Mouse (Mus musculus) thymus, adult 2 months (tissue): Measurements from ENCODE around the gene Ccdc85a.

ENCODE experiments used
- CTCF ChIP-seq: fragments of 200-500 bp; IDR thresholded peaks from 2 replicates; pipeline ENCODE4 v1.5.1; 2012; ENCODE audit warnings: mild to moderate bottlenecking, control low read depth, low read length, moderate library complexity, borderline replicate concordance; ENCODE audit not compliant: control insufficient read depth, poor library complexity, insufficient read depth; ENCODE audit errors: extremely low read depth
- POLR2A ChIP-seq: fragments of 200-500 bp; IDR thresholded peaks from 2 replicates; pipeline ENCODE4 v1.6.1; 2012; ENCODE audit warnings: mild to moderate bottlenecking, low read length, control low read depth, moderate library complexity; ENCODE audit not compliant: control insufficient read depth, poor library complexity, insufficient read depth; ENCODE audit errors: extremely low read depth

DNA sequence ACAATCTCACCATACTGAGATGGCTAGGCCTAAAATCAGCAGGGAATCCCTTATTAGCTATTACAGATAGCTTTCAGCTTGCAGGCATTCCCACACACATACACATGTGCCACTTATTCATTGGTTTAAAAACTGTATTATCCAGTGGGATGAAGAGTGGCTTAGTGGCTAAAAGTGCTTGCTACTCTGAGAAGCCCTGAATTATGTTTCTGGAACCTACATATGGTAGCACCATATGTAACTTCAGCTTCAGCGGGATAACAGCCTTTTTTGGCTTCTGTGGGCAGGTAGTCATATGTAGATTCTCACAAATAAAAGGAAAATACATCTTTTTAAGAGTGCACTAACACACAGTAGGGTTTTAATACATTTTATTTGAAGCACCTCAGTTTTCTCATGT, 119.2 kb downstream of the Ccdc85a start:
- TF ChIP-seq CTCF (no peak), POLR2A (no peak)
